Mouse (Mus musculus): ENCODE results near the gene Phf21b.

The Phf21b gene

DNA sequence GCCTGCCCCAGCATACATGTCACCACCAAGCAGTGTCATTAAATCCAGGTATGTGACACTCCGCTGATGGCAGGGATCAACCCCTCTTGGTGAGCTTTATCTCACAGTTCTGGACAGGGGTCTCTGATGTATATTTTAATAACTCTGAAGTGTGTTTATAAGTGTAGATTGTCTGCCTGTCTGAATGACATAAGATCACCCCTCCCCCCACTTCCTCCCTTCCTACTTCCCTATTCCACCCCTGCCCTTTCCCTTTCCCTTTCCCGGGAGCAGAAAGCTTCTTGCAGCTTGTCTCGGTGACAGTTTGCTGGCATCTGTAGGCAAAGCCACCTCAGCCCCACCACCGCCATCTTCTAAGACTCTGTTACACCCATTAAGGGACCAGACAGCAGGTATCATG is 11.0 kb downstream of the Phf21b start:
- no peak for DNase-seq

DNA sequence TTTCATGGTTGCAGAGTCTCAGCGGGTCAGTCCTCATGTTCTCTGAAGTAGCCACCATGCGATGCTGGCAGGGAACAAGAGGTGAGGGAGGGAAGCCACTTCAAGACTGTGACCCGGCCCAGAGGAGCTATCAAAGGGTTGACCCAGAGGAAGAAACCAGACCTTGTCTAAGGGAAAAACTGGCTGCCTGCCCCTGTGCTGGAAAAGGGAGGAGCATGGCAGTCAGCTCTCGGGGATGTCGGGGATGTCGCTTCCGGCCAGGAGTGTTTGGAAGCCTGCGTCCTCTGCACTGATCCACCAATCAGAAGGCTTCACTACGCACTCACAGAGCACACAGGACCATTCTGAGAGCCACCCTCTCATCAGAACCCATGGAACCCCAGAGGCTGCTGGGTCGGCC is 12.8 kb downstream of the Phf21b start:
- DNase-seq = peak; percentile 50 to 59

DNA sequence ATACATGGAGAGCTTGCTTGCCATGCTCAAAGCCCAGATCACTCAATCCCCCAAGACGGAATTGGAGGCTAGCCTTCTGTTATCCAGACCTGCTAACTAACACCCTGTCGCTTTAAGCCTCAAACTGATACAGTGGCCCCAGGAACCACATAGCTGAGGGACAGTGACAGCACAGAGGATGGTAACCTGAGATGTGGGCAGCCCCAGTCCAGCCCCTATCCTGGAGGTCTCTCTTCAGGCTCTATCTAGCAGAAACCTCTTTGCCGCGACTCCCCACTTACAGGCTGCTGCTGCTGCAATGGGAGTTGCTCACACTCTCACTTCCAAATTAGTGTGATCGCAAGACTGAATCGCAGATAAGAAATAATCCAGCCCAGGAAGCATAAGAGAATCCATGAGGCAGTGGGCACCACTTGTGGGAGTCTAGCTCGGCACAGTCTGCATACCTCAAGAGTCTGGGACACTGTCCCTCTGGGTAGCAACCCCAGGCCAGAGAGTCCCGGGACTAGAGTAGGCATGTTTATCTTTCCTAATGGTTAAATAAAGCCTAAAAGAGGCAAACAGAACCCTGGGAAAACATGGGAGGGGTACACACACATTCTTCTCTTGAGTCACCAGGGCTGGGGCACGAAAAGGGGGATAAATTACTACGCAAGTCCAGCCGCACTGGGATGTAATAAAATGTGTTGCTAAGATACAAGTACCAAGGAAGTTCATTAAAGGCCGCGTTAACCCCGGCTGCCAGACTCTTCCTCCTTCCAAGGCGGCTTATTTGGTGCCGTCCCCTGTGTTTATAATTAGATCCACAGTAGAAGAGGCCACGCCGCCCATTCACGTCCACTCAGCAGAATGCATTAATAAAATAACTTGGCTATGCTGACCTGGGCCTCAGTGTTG is 13.7 kb downstream of the Phf21b start:
- DNase-seq = no peak

DNA sequence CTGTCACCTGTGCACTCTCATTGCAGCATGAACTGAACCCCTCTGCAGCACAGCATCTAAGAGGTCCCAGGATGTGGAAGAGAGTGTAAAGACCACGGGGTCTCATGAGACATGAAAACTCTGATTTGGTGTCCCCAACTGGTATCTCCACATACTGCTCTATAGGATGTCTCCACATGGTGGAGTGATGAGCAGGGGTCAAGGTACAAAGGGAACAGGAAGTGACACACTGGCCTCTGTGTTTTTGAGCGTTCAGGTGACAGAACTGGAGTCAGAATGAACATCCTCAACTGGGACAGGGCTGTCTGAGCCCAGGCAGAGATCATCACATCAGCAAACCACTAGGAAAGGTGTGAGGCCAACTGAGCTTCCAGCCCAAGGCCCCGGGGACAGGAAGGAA is 15.3 kb downstream of the Phf21b start:
- no peak for DNase-seq

DNA sequence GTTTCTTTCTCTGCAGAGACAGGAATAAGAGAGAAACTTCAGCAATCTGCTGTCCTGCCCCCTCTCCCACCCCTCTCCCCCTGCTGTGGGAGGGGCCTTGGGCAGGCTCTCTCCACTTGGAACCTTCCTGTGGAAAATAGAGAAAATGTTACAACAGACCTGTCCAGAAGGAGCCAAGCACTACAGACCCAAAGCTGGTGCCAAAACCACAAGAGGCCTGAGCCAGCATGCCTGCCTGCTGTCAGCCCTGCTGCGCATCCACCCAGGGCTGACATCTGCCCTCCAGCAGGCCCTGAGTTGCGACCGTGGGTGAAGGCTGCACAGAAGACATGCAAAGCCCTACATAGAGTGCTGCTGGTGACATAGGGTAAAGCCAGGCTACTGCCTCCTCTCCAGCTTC is 16.3 kb downstream of the Phf21b start:
- DNase-seq = peak; percentile 51 to 65

DNA sequence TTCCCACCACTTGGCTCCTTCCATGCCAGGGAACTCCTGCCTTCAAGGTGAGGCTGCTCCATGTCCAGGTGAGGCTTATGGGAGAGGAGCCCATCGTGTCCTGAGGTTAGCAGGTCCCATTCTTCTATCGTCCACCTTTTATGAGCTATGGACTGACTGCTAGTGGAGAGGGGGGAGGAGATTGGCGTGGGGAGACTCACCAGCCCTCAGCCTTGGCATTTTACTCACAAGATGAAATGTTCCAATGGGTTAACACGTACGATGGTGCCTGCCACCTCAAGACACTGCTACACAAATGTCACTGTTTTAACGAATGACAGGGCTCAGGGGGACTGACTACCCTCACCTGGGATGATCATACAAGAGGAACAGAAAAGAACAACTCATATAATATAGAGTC is 18.0 kb downstream of the Phf21b start:
- no peak for DNase-seq

DNA sequence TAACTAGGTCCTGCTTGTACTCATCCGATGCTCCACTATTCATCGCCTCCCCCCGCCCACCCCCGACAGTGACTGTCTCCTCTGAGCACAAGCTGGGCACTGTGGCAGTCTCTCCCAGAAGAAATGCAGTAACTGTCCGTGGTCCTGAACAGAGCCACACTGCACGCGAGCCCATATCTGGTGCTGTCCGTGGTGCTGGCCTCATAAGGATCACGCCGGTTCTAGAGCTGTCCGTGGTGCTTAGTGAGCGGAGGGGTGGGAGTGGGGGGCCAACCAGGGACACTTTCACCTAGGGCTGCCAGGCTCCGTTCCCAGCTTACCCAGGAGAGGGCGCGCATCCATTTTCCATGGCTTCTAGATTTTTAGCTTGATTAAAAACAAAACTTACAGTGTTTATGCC is 26.4 kb downstream of the Phf21b start:
- DNase-seq = peak; percentile 73 to 75

DNA sequence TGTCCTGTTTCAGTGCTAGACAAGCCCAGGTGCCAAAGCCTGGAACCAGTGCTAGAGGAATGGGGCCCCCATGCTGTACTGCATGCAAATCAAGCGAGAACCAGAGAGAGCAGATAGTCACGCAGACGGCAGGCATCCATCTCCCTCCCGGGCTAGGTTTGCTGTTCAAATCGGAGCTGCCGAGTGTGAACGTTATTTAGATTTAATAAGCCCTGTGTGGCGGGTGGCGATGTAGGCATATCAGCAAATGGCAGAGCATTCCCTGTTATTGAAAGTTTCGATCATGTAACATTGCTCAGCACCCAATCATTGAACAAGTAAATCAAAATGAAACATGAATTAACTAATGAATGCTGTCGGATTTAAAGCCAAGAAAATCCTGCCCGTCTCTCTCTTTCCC is 27.2 kb downstream of the Phf21b start:
- DNase-seq = no peak

DNA sequence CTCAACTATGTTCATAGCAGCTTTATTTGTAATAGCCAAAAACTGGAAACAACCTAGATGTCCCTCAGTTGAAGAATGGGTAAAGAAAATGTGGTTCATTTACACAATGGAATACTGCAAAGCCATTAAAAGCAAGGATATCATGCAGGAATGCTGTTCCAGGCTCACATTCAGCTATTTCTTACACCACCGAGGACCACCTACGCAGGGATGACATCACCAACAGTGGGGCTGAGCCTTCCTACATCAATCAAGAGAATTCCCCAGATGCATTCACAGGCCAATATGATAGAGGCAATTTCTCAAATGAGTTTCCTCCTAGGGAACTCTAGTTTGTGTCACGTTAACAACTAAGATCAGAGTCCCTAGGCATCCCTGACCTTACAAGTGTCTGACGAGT is 32.8 kb downstream of the Phf21b start:
- DNase-seq = no peak

DNA sequence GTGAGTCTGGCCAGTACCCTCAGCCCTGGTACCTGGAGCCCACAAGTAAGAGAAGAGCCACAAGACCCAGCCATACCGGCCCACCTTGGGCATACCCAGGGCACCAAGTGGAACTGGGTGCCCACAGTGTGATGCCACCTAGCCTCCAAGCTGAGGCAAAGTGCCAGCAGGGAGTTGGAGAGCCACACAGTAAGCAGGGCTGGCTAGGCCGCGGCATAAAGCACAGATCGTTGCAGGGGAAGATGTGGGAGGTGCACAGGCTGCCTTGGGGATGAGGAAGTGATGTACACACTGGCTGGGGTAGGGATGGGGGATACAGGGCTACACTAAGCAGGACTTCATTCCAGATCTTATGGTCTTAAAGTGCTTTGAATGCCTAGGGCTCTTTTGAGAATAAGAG is 35.0 kb downstream of the Phf21b start:
- no peak for DNase-seq

DNA sequence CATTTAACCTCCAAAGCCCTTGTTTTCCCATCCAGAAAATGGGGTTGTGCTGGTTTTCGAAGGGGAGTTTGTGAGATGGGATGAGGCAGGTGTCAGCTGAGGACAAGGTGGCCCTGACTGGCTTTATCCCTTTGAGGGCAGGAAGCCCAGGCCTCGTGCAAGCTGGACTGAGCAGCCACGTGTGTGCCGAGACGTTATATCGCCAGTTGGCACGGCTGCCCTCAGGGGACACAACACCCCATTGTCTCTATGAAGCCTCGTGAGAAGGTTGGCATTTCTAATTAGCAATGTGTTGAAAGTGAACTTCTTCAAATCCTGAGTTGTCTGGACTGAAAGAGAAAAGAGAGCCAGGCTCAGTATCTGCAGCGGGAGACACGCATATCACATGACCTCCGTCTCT is 37.6 kb downstream of the Phf21b start:
- DNase-seq = peak; percentile 61 to 69

DNA sequence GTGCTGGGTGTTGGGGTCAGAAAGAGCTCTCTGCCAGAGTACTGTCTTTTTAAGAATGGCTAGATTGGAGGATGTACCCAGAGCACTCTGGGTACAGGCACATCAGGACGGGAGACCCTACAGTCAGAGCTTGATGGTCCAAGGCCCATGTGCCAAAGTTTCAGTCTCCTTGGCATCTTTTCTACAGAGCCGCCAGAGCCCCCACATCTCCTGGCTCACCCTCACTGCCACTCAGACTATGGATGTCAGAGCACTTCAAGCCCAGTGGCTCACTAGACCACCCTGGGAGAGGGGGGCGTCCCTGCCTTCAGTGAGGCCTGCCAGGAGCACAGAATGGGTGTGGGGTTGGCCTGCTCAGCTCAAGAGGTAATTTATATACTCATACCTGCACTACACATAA is 38.3 kb downstream of the Phf21b start:
- DNase-seq = peak in 1 of 2 experiments; percentile 57

DNA sequence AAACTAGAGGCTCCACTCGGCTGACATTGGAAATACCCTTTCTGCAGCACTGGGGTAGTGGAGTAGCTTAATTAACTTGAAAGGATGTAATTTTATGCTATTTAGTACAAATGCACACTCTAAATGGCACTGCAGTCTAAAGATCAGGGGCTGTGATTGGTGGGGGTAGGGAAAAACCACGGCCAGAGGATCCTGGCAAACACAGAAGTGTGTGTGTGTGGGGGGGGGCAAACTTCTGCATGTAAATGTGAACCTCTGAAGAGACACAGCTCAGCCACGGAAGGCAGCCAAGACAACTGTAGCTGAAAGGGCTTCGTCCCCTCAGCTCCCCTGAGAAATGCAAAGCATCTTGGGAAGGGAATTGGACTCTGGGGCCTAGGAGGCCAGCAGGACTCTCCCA is 40.7 kb downstream of the Phf21b start:
- no peak for DNase-seq

DNA sequence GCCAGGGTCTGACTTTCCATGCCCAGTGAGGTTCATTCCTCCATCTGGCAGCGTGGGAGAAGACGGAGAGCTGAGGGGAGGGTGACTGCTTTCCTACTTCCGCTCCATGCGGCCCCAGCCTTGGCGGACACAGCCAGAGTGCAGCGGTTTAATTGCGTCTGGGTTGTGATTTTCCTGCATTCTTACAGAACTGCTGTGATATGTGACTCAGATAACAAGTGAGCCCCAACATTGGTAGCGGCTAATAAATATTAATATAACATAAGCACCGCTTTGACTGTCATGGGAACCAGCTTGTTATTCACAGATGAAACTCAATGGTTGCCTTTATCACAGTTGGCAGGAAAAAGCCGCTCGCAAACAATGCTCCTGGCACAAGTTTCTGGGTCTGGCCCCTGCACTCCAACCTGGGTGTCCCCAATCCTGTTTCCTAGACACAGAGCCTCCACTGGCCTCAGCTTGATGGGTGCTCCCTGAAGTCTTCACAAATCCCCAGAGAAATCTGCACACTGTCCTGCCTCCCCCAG is 43.0 kb downstream of the Phf21b start:
- DNase-seq = peak; percentile 56 to 63

DNA sequence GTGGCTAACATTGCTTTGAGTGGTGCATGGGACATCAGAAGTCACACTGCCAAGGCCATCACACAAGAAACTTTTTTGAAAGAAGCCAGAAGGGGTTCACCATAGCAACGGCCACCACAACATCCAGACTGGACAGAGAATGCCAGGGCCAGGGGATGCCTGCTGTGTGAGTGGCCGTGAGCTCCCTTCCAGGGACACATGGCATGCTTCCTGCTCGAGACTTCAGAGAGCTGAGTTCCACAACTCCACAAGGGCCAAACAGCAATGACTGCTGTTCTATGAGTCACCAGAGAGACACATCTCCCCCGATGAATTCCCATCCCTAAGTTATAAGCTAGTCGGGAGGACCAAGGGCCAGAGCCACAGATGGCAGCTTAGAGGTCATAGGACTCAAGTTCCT is 44.7 kb downstream of the Phf21b start:
- no peak for DNase-seq

DNA sequence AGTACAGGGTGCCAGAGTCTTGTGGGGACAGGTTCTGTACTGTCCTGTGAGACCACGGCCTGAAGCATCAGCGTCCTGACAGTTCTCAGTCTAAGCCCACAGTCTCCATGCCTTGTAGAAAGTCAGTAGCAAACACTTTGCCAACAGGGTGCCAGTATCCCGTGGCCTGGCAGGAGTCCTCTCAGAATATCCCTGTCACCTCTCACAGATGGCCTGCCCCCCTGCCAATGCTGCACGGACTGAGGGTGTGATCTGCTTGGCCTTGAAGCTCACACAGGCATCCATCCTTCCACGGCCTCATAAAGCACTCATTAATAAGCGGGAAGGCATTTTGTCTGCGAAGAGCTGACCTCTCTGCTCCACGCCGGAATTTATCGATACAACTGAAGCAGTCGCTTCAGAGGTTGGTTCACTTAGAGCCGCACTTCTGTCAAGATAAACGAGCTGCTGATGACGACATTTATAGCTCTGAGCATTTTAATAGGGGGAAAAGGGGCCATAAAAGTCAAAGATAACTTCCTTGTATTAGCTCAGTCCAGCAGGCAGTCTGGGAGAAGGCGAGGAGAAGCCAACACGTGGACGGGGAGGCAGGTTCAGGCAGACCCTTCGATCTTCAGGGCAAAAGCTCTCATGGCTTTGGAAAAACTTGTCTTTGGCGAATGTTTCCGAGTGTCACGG is 46.4 kb downstream of the Phf21b start:
- peak in 1 of 2 experiments; percentile 49 for DNase-seq

DNA sequence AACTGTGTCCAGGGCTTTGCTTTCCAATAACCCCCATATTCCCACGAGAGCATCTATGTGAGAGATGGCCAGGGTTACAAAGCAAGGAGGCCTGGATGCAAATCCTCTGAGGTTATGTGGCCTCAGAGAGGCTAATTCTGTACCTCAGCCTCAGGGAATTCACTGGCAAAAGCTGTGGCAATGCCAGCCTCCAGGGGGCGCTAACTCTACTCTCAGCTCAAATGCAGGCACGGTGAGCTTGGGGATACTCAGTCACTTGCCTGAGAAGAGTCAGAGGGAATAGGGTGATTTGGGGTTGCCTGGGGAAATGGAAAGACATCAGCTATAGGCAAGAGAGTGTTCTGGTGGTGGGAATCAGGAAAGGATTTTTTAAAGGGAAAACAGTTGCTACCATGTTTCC is 52.2 kb downstream of the Phf21b start:
- DNase-seq = peak; percentile 89 to 93

DNA sequence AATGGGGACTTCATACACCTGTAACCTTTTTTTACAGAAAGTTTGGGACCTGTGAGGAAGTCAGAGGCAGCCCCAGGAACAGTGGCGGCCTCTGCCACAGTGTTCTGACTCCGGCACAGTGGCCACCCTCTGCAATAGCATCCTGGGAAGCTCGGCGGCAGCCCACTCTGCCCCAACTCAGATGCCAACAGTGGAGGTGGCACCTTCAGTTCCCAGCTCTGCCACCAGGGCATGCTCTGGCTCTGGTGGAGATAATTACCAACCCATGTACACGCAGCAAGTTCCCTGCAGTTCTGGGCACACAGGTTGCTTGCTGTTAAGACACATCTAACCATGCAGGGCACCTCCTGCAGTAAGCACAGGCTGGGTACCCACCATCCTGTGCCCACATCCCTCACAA is 55.7 kb downstream of the Phf21b start:
- peak; percentile 84 to 87 for DNase-seq

DNA sequence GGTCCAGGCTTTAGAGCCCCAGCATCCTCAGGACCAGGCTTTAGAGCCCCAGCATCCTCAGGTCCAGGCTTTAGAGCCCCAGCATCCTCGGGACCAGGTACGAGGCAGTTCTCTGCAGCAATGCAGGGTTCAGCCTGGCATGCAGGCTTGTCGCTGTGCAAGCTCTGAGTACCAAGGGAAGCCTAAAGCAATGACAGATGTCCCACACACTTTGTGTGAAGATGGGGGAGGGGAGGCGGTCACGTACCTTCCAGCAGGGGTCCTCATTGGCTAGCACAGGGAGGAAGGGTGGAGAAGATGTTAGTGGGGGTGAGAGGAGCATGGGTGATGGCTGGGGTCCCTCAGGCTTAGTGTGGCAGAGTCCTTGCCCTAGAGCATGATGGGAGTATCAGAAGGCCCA is 62.2 kb downstream of the Phf21b start:
- DNase-seq = no peak

DNA sequence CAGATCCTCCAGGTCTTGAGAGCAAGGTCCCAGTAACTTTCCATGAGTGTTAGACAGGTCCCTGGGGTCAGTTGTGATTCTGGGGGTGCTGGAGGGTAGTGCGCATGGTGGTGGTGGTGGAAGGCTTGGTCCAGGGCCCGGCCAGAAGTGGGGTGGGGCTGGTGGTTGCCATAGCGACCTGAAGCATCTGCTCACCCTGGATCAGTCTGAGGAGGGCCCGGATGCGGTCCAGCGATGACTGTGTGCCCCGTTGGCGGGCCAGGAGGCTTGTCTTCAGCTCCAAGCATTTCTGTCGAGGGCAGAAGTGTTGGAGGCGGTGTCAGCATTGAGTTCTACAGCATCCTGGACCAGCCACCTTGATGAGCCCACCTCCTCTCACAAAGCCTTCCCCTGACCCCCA is 68.7 kb downstream of the Phf21b start:
- peak; percentile 68 to 78 for DNase-seq

DNA sequence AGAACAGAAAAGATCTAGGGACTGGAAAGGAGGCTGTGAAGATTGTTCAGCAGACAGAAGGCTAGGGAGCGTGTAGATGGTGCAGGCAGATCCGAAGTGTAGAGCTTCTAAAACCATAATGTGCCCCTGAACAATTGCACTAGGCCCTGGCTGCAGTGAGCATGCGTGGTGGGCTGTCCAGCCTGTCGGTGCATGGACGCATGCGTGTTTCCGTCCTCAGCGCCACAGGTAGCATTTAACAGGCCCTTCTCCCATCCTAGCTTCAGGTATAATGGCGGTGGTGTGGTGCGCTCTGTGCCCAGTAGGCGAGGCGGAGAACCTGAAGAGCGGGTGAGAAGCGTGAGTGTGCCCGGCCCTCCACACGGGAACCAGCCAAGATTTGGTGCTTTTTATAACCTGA is 71.0 kb downstream of the Phf21b start:
- no peak for DNase-seq

DNA sequence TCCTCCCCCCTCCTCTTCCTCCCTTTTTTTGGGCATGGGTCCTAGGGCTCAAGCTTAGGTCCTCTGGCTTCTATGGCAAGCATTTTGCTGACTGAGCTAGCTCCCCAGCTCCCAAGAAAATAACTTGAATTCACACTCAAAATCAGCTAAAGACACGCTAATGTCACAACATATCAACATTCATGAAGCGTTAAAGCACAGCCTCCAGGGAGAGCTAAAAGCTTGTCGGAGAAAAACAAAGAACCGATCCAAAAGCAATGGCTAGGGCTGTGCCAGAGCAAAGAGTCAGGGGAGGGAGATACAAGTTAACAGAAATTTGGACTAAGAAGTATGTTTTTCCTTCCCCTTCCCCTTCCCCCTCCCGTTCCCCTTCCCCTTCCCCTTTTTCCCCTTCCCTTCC is 77.3 kb downstream of the Phf21b start:
- DNase-seq = no peak

DNA sequence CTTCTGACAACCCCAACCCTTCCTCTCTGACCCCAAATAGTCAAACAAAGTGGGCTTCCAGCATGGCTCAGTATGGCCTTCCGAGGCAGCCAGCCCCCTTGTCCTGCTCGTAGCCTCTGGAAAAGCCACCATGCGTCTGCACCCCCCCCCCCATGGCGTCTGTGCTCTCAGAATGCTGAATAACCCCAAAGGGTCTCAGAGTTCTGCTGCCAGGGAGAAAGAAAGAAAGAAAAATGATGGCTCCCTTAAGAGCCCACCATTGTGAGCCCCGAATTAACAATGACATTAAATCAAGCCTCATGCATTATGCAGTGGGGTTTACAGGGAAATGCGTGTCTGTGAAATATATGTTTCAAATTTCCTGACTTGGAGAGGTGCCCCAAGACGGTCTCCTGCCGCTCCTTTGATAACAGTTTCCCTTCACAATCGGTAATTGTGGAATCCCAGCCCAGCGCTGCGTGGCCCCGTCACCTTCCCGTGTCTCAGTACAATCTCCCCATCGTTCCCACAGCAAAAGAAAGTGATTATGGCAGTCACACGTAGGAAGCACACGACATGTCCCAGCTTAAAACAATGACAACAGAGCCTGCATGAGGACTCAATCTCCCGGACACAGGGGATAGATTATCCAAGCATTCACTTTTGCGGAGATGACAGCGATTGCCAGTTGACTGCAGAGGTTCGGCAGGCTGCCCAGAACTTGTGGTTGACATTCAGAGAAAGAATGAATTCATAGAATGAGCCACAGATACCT is 80.3 kb downstream of the Phf21b start:
- DNase-seq = peak; percentile 78 to 81

Measured in cerebellum, postnatal 10 days (tissue).